Mouse (Mus musculus) forebrain, embryonic 16.5 days (tissue): Measurements from ENCODE around the gene Syngr3. TPM values are rescaled to one million over a fixed set of nuclear protein-coding genes. Genes with fewer than 3 reads are reported as not detected.

ENCODE experiments used
- ATAC-seq: fragments of 200-750 bp; cut with Nextera tagmentation; 2 replicates; pipeline ENCODE4 v1.8.0; 2017; ENCODE audit warnings: mild to moderate bottlenecking, moderate library complexity
- H3K27ac ChIP-seq: fragments of 300-500 bp; sonication (generic); 2 replicates; pipeline ENCODE4 v1.5.1; 2014; ENCODE audit warnings: low read length, control low read depth
- H3K27me3 ChIP-seq: fragments of 300-500 bp; sonication (generic); replicated peaks from 2 replicates; pipeline ENCODE4 v1.6.1; 2014; ENCODE audit warnings: low read length; ENCODE audit not compliant: control insufficient read depth, insufficient read depth
- H3K36me3 ChIP-seq: fragments of 300-500 bp; sonication (generic); 2 replicates; pipeline ENCODE4 v1.6.1; 2014; ENCODE audit not compliant: control insufficient read depth, insufficient read depth
- H3K4me1 ChIP-seq: fragments of 300-500 bp; sonication (generic); replicated peaks from 2 replicates; pipeline ENCODE4 v1.6.1; 2014; ENCODE audit warnings: low read length; ENCODE audit not compliant: control insufficient read depth, insufficient read depth
- H3K4me2 ChIP-seq: fragments of 300-500 bp; sonication (generic); 2 replicates; pipeline ENCODE4 v1.6.1; 2014; ENCODE audit warnings: mild to moderate bottlenecking, low read length, control low read depth
- H3K4me3 ChIP-seq: fragments of 300-500 bp; sonication (generic); replicated peaks from 2 replicates; pipeline ENCODE4 v1.5.1; 2014; ENCODE audit warnings: mild to moderate bottlenecking, low read length, control low read depth
- H3K9ac ChIP-seq: fragments of 300-500 bp; sonication (generic); replicated peaks from 2 replicates; pipeline ENCODE4 v1.6.1; 2014; ENCODE audit warnings: low read depth, low read length, control low read depth
- H3K9me3 ChIP-seq: fragments of 300-500 bp; sonication (generic); 2 replicates; pipeline ENCODE4 v1.6.1; 2016; ENCODE audit warnings: low read length; ENCODE audit not compliant: control insufficient read depth
- WGBS: fragments of 180-500 bp; shearing (Covaris S2); extraction: QIAGEN DNeasy Blood & Tissue Kit; methylation state at CpG from one replicate; pipeline ENCODE4 v1.1.7; 2014; 5-methylcytosine and 5-hydroxymethylcytosine counted together
- polyA plus RNA-seq: library from polyadenylated mRNA; unstranded; fragments of >200 nt; fragmentation: Nextera tagmentation; extraction: Ambion mirVana; gene quantifications from 2 replicates; pipeline ENCODE4 v1.2.1, GENCODE M21; 2015

Gene Syngr3
- polyA plus RNA-seq, 1 experiment from 2014 or later: 193 TPM

DNA sequence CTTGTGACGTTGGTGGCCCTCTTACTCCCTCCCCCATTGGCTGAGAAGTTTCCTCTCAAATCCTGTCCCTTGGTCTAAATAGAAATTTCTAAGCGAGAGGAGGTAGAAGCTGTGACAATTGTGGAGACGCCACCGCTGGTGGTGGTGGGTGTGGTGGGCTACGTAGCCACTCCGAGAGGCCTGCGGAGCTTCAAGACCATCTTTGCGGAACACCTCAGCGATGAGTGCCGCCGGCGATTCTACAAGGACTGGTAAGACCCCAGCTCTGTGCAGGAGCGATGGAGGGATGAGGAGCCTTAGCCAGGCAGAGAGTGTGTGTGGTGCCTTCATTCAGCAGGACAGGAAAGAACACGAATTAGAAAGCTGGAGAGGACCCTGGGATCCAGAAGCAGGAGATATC is 41.0 kb upstream of the Syngr3 start:
- WGBS: 84% methylated on average over 14 of the region's 14 CpGs
- no peak for ATAC-seq
- no peak overlapping the region for H3K9ac ChIP-seq
- 0 out of 2 replicates have a peak, but pooled peaks cover 2% of the 10 kb centered on the region for H3K27me3 ChIP-seq
- no peak overlapping the region for H3K27ac ChIP-seq
- no peaks in the 10 kb centered on the region for H3K36me3 ChIP-seq
- no peaks in the 10 kb centered on the region for H3K4me1 ChIP-seq
- no peaks in the 10 kb centered on the region for H3K9me3 ChIP-seq
- no peak overlapping the region for H3K4me3 ChIP-seq
- H3K4me2 ChIP-seq: no peak overlapping the region

GRCm38 (mm10) chr17:24729067-24729466 is 39.3 kb upstream of the Syngr3 start:
- H3K4me3 ChIP-seq: no peak overlapping the region
- no peak overlapping the region for H3K4me2 ChIP-seq

DNA sequence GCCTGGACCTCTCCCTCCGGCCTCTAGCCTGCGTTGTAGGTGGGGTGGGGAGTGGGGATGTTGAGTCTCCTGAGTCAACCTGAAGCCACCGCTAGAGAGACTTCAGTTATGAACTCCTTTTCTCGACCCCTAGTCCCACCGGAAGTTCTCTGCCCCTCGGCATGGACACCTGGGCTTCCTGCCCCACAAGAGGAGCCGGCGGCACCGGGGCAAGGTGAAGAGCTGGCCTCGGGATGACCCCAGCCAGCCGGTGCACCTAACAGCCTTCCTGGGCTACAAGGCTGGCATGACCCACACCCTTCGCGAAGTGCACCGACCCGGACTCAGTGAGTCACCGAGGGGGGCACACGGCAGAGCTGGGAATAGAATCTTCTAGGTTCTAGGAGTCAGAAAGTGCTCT is 38.4 kb upstream of the Syngr3 start:
- no peak for ATAC-seq
- H3K9ac ChIP-seq: no peak overlapping the region
- H3K36me3 ChIP-seq: no peaks in the 10 kb centered on the region
- no peaks in the 10 kb centered on the region for H3K9me3 ChIP-seq
- no peak overlapping the region for H3K27ac ChIP-seq
- 75% methylated on average over 17 of the region's 17 CpGs for whole genome bisulfite sequencing
- peaks cover 6% of the 10 kb centered on the region for H3K4me1 ChIP-seq
- H3K27me3 ChIP-seq: 0 out of 2 replicates have a peak, but pooled peaks cover 2% of the 10 kb centered on the region
- H3K4me3 ChIP-seq: no peak overlapping the region
- no peak overlapping the region for H3K4me2 ChIP-seq

More at GRCm38 (mm10) chr17:24729067-24729466, 39.3 kb upstream of the Syngr3 start:
- Histone ChIP-seq H3K4me1 (no peaks in the 10 kb centered on the region), H3K36me3 (no peaks in the 10 kb centered on the region), H3K9ac (no peak overlapping the region), H3K27ac (no peak overlapping the region), H3K27me3 (0 out of 2 replicates have a peak, but pooled peaks cover 2% of the 10 kb centered on the region), H3K9me3 (no peaks in the 10 kb centered on the region)
- 68% methylated on average over 6 of the region's 6 CpGs for whole genome bisulfite sequencing
- ATAC-seq: no peak

- Histone ChIP-seq H3K9ac (no peak within 1 kb of the TSS), H3K4me3 (no peak within 1 kb of the TSS), H3K36me3 (no peaks in the 10 kb centered on the region), H3K4me2 (no peak within 1 kb of the TSS), H3K4me1 (peaks cover 11% of the 10 kb centered on the region), H3K9me3 (no peaks in the 10 kb centered on the region), H3K27ac (no peak within 1 kb of the TSS), H3K27me3 (0 out of 2 replicates have a peak, but pooled peaks cover 2% of the 10 kb centered on the region)
- ATAC-seq: no peak
- 74% methylated on average over 2 of the region's 2 CpGs for WGBS
Observed at GRCm38 (mm10) chr17:24727618-24728017, 37.9 kb upstream of the Syngr3 start, which contains the start of gene Rpl3l. Gene Rpl3l (plus strand): TSS chr17:24727820.

DNA sequence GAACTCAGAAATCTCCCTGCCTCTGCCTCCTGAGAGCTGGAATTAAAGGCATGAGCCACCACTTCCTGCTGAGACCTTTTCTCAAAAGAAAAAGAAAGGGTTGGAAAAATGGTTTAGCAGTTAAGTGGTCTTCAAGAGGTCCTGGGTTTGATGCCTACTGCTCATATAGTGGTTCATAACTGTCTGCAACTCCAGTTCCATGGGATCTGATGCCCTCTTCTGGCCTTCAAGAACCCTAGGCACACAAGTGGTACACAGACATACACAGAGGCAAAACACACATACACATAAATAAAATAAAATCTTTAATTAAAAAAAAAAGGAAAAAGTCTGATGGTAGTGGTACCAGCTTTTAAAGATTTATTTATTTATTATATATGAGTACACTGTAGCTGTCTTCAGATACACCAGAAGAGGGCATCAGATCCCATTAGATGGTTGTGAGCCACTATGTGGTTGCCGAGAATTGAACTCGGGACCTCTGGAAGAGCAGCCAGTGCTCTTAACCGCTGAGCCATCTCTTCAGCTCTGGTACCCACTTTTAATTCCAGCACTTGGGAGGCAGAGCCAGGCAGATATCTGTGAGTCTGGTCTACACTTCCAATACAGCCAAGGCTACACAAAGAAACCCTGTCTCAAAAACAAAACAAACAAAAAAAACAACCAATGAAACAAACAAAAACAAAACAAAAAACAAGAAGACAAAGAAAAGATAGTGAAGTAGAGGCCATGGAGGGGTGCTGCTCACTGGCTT is 36.1 kb upstream of the Syngr3 start:
- H3K27ac ChIP-seq: no peak overlapping the region
- peaks cover 26% of the 10 kb centered on the region for H3K4me1 ChIP-seq
- H3K36me3 ChIP-seq: peaks cover 7% of the 10 kb centered on the region
- no peak overlapping the region for H3K4me2 ChIP-seq
- no peak overlapping the region for H3K4me3 ChIP-seq
- WGBS: 76% methylated on average over 3 of the region's 3 CpGs
- H3K9me3 ChIP-seq: no peaks in the 10 kb centered on the region
- H3K9ac ChIP-seq: no peak overlapping the region
- no peak for ATAC-seq
- 0 out of 2 replicates have a peak, but pooled peaks cover 2% of the 10 kb centered on the region for H3K27me3 ChIP-seq

DNA sequence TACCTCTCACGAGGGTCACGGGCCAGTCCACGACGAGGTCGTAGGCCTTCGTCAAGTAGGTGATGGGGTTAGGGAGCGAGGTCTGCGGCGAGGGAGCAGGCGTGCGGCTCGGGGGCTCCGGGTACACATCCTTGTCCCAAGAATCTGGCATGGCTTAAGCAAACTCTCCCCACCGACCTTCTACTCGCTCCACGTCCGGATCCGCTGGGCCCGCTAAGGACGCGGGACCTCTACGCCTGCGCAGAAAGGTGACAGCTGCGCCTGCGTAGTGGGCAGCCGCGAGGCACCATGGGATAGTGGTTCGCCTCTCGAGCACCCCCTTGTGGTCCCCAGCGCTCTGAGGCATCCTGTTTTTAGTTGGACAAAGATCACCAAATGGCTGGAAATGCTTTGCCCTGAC is 34.4 kb upstream of the Syngr3 start, which contains the start of gene Ndufb10:
Gene Ndufb10 (minus strand): TSS at position 295 of the 400 bp plus-strand sequence.
- peaks cover 28% of the 10 kb centered on the region for H3K4me1 ChIP-seq
- no peaks in the 10 kb centered on the region for H3K9me3 ChIP-seq
- peak within 1 kb of the TSS; percentile 26 for H3K27ac ChIP-seq
- H3K36me3 ChIP-seq: peaks cover 7% of the 10 kb centered on the region
- H3K4me3 ChIP-seq: peak within 1 kb of the TSS; percentile 72
- 0 out of 2 replicates have a peak, but pooled peaks cover 2% of the 10 kb centered on the region for H3K27me3 ChIP-seq
- H3K4me2 ChIP-seq: peak within 1 kb of the TSS; percentile 78
- H3K9ac ChIP-seq: peak within 1 kb of the TSS; percentile 83
- peak; percentile 57 for ATAC-seq
- under 1% methylated on average over 30 of the region's 30 CpGs for whole genome bisulfite sequencing

GRCm38 (mm10) chr17:24723881-24724180 is 34.1 kb upstream of the Syngr3 start:
- peak; percentile 0; the same call in 1 of the 2 replicates for ATAC-seq
- Histone ChIP-seq H3K27ac (peak overlapping the region; percentile 26; the same call in 1 of the 2 replicates), H3K4me2 (peak overlapping the region; percentile 78), H3K27me3 (0 out of 2 replicates have a peak, but pooled peaks cover 2% of the 10 kb centered on the region), H3K9ac (peak overlapping the region; percentile 83), H3K9me3 (no peaks in the 10 kb centered on the region), H3K36me3 (peaks cover 7% of the 10 kb centered on the region), H3K4me3 (peak overlapping the region; percentile 72), H3K4me1 (peaks cover 32% of the 10 kb centered on the region)
- WGBS: under 1% methylated on average over 15 of the region's 15 CpGs

DNA sequence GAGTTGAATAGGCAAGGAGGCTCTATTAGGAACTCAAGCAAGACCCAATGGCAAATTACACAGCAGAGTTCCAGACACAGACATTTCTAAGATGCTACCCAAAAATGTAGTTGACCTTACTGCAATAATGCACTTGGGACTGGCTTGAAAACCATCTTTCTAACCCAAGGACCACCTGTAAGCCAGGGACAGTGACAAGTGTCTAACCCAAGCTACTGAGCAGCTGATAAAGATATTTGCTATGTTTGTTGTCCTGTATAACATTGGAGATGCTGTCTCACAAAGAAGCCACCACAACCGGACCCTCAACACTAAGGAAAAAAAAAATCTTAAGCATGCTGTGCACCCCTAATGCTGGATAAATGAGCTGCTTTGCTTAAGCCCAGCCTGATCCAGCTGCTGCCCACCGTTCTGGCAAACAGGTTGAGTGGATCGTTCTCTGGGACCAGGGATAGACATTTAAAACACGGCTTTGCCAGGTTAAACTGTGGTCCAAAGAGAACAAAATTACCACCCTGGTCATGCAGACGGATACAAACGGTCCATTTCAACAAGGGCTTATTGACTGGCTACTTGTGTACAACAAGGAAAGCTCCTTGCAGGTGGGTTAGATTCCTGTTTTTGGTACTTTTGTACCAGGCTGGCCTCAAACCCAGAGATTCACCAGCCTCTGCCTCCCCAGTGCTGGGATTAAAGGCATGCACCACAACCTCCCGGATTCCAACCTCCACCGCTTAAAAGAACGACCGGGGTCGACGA is 33.5 kb upstream of the Syngr3 start:
- WGBS: 3% methylated on average over 12 of the region's 12 CpGs
- Histone ChIP-seq H3K4me2 (peak overlapping the region; percentile 78), H3K27ac (no peak overlapping the region; the same call in 1 of the 2 replicates), H3K4me1 (peaks cover 33% of the 10 kb centered on the region), H3K9me3 (no peaks in the 10 kb centered on the region), H3K36me3 (peaks cover 7% of the 10 kb centered on the region), H3K9ac (peak overlapping the region; percentile 83), H3K4me3 (peak overlapping the region; percentile 72), H3K27me3 (0 out of 2 replicates have a peak, but pooled peaks cover 2% of the 10 kb centered on the region)
- ATAC-seq: no peak
